Mouse (Mus musculus) urinary bladder, postnatal 25 days (tissue): ENCODE measurements at regions not wholly inside any gene's neighbourhood (a gene's known extent, or its start where the extent isn't known, plus 50 kb on each side); places are given as distances from the start of the nearest gene placed in this dataset.

Experiments used
- DNase-seq: peaks from one replicate; pipeline ENCODE4 v3.0.0; 2022; ENCODE audit warnings: low spot score

GRCm38 (mm10) chr5:93328059-93328458 is 61.0 kb downstream of the Ccng2 start:
- DNase-seq: peak; percentile 69

- no peak for DNase-seq
Measured at GRCm38 (mm10) chr5:93330851-93331250, 63.8 kb downstream of the Ccng2 start.

- DNase-seq: no peak
Measured at GRCm38 (mm10) chr5:93353101-93353500, 86.0 kb downstream of the Ccng2 start.
